Mouse (Mus musculus) left cerebral cortex, postnatal 10 days (tissue): ENCODE measurements around the gene Myh14. TPM values are rescaled to one million over a fixed set of nuclear protein-coding genes. Genes with fewer than 3 reads are reported as not detected.

Experiments used
- DNase-seq, 2 experiments: peaks; one replicate each; pipeline ENCODE4 v3.0.0; 2021 to 2022; ENCODE audit warnings: low spot score in 2 of 2, mixed read lengths in 1 of 2; ENCODE audit errors: extremely low spot score in 1 of 2
- intact Hi-C: fragments of 180-260 bp; cut with DNase I; formaldehyde crosslinking; loops from one replicate; pipeline ENCODE4 v1.15.1; 2025
- total RNA-seq, 2 experiments: library from RNA; stranded (reverse); gene quantifications; 2 replicates each; pipeline ENCODE4 v1.2.3; 2021

The Myh14 gene
- total RNA-seq, 2 experiments from 2014 or later = 9.1 to 9.7 TPM

DNA sequence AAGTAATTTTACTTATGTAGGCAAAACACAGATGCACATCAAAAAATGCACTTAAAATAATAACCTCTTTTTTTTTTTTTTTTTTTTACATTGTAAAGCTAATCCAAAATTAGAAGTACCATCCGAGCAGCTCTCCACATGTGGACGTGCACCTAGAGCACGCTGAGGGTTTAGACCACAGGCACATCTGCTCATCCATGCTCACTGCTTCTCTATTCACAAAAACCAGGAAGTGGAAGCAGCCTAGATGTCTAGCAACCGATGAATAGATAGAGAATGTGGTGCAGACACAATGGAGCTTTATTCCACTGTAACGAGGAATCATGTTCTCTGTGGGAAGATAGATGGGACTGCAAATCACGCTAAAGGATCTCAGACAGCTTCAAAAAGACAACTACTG lies 4.5 kb upstream of the Myh14 start:
- intact Hi-C loops = no loop called here
- DNase-seq = no peak

DNA sequence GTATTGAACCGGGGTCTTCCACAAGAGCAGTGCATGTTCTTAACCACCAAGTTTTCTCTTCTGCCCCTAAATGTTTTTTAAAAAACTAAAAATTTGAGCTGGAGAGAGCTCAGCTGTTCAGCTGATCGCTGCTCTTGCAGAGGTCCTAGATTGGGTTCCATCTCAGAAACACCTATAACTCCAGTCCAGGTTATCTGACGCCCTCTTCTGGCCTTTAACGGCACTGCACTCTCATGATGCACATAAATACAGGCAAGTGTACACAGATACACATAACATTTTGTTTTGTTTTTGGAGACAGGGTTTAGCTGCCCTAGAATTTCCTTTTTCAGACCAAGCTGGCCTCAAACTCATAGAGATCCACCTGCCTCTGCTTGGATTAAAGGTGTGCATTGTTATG lies 3.9 kb upstream of the Myh14 start:
- intact Hi-C loops = no loop called here
- no peak for DNase-seq

DNA sequence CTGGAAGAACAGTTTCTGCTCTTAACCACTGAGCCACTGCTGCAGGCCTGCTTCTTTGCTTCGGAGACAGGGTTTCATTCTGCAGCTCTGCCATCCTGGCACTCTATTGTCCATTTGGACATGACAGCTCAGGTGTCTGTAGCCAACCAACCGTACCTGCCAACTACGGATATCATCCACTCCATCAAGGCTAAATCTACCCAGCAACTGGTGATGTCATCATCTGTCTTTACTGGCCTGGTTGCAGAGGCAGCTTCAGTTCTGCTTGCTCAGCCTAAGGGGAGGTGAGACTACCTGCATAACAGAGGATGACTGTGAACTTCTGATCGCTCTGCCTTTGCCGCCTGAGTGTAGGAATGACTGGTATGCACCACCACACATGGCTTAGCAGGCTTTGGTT lies 1.6 kb upstream of the Myh14 start:
- no peak for DNase-seq
- intact Hi-C loops = no loop called here

DNA sequence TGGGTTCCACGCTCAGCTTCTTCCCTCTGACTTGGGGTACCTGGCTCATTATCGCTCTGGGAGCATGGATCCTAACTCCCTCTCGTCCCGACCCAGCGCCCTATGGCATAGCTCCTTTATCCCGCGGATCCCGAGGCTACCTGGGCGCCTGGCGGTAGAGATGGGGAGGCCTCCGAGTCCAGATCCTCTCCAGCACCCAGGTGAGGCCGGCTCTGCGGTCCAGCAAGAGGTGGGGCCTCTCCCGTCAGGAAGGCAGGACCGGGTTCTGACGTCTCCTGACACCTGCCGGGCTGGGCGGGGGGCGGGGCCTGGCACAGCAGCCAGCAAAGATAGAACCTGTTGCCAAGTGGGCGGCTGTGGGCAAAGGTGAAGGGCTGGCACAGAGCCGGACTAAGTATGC lies 1.5 kb downstream of the Myh14 start:
- intact Hi-C loops = no loop called here
- DNase-seq = no peak

DNA sequence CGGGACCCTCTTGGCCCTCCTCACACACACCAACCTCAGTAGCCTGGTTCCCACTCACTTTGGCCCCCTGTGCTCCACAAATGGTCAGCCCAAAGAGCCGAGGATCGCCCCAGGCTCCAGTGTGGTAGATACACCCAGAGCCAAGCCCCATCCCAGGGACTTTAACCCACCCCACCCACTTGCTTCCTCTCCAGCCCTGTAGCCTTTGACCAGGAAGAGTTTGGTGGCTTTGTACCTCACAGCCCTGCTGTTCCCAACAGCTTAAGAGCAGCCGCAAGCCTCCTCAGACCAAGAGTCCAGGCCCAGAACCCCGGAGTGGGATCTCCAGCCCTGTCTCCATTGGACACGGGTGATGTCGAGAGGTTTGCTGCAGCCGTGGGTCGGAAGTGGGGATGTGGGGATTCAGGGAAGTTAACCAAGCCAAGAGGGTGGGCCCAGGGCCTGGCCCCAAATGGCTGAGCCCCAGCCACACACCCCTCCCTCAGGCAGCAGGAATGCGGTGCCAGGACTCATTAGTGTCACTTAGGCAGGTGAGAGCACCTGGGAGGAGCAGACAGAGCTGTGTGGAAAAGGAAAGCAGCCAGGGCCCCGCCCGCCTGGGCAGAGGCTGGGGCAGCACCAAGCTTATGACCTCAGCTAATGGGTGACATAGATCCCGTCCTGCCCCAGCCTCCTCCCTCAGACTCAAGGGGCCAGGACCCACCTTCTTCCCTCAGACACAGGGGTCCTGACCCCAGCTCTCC lies 2.5 kb downstream of the Myh14 start:
- intact Hi-C loops = no loop called here
- no peak for DNase-seq

DNA sequence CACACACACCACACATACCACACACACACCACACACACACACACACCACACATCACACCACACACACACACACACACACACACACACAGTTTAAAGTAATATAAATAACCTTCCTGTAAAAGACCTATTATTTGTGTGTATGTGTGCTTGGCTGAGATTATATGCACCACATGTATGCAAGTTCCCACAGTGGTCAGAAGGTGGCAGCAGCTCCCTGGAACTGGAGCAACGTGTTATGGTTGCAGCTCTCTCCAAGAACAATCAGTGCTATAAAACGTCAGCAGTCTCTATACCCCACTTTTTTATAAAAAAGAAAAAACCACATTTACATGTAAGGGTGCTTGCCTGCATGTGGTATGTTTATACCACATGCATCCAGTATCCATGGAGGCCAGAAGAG lies 4.2 kb downstream of the Myh14 start:
- intact Hi-C loops = no loop called here
- DNase-seq = no peak

DNA sequence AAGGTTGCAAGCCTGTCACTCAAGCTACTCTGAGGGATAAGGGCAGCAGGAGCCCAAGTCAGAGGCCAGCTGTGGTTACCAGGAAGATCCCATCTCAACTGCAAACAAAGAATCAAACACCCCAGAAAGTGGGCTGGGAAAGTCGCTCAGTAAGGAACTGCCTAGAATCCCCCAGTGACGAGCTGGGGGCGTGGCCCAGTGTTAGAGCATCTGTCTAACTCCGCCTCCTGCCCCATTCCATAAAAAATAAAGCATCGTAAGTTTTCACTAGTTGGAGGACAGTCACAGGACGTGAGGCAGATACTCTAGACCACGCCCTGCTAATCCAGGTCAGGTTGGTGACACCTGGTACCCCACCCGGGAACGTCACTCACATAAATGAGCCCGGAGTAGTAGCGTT lies 5.9 kb downstream of the Myh14 start:
- intact Hi-C loops = no loop called here
- no peak for DNase-seq

DNA sequence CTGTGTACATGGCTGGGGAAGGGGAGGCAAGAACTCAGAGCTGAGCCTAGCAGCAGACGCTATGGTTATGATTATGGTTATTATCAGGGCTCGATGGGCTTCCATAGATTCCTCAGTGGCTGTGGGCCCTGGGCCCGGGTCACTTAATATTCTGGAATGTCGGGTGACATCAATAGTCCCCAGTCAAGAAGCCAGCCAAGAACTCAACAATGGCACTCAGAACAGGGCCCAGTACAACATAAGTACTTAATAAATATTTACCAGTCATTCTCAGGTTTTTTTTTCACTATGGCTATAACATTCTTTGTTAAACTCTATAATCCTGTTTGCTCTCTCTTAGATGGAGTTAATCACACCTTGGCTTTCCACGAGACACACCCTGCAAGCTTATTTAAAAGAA lies 7.1 kb downstream of the Myh14 start:
- intact Hi-C loops = no loop called here

DNA sequence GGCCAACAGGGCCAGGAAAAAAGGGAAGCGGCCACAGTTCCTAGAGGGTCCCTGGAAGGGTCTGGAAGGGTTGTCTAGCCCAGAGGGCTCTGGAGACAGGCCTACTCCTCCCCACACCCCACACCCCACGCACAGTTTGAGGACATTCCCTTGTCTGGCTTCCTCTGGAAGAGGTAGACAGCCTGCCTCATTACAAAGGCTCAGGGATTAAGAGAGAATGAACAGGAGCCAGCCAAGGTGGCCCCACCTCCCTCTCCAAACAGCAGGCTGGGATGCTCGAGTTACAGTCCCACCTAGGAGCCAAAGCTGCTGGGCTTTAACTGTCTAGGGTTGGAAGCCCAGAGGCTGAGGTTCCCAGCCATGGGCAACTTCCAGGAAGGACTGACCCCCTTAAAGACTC lies 8.1 kb downstream of the Myh14 start:
- intact Hi-C loops = no loop called here
- no peak for DNase-seq

More for the DNA sequence above, 7.1 kb downstream of the Myh14 start:
- no peak for DNase-seq

DNA sequence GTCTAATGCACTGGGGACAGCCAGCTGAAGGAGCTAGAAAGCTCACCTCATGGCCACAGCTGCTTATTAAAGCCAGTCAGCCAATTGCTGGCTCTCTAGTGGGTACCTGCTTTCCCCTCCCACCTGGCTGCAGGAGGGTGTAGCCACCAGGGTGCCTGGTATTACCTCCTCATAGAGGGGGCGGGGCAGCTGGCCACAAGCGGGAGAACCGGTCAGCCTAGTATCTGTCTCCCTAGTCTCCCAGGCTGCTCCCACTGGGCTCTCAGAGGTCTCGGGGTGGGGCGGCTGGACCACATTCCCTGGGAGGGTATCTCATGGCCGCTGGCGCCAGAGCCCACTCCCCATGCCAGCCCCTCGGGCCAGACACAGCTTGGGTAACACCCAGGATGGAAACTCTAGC lies 8.5 kb downstream of the Myh14 start:
- intact Hi-C loops = no loop called here
- DNase-seq = no peak

DNA sequence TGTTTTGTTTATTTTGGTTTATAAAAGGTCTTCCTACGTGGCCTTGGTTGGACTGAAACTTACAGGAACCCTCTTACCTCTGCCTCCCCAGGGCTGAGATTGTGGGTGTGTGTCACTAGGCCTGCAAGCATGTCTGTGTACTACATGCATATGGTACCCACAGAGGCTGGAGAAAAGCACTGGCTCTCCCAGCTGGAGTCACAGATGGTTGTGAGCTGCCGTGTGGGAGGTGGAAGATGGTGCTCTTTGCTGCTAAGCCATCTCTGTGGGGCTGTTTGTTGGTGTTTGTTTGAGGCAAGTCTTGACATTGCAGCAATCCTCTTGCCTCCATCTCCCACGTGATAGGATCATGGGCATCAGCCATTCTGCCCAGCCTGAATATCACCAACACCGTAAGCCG lies 9.4 kb downstream of the Myh14 start:
- intact Hi-C loops = no loop called here
- DNase-seq = peak in 1 of 2 experiments; percentile 60

DNA sequence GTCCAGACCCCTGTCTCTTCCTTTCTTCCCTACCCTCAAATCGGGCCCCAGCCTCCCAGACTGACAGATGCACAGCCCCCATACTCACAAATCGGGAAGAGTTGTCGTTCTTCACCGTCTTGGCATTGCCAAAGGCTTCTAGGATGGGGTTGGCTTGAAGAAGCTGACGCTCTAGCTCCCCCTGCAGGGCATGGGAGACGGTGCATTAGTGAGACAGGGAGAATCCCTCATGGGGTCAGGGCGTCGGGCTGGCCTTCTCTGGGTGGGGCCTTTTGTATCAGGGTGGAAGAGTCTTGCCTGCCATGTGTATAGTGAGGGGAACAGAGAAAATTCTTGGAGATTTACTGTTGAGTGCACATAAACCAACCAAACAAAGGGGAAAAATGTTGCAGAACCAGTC lies 15.1 kb downstream of the Myh14 start:
- intact Hi-C loops = no loop called here
- DNase-seq = no peak

DNA sequence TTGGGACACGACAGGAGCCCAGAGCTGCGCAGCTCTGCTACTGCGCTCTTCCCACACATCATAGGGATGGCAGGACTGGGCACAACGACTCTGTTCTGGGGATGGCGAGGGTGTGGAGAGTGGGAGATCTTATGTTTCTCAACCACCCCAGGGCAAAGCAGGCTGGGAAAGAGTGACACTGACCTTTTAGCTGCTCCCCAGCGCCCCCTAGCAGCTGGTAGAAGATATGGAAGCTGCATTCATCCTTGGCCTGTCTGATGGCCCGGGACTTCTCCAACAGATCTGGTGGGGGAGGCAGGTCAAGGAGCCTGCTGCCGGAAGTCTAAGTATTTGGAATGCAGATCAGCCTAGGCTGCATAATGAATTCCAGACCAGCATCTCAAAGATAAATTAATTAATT lies 16.9 kb downstream of the Myh14 start:
- intact Hi-C loops = loop anchor here (5.0 kb wide), 1 partner anchor 151 kb away; no protein-coding TSS in a partner anchor
- no peak for DNase-seq

DNA sequence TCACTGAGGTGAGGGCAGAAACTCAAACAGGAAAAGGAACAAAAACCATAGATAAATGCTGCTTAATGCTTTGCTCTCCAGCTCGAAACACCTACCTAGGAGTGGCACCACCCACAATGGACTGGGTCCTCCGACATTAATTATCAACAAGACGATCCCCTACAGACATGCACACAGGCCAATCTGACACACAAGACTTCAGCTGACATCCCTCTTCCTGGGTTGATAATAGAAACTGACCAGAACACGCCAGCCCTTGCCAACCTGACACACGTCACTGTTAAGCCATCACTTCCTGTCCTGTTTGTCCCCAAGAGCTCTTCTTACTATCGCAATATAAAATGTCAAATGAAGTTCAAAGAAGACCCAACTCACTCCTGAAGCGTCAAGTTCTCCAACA lies 19.2 kb downstream of the Myh14 start:
- DNase-seq = no peak
- intact Hi-C loops = loop anchor here (5.0 kb wide), 1 partner anchor 149 kb away; no protein-coding TSS in a partner anchor

DNA sequence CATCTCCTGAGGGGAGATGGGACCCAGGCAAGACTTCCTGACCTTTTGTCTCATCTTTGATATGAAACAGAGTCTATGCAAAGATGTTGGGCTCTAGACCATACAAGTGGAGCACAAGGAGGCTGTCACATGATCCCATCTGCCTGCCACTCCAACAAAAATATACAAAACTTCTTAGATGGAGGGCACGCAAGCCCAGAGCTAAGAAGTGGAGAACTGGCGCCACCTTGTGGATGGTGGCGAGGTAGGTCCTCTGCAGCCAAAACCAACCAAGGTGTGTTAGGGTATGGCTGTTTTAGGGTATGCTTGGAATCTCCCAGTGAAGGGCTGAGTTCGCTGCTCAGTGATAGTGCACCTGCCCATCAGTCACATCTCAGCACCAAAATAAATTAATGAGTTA lies 20.7 kb downstream of the Myh14 start:
- intact Hi-C loops = loop anchor here (5.0 to 10.0 kb wide), 3 partner anchors 83 to 148 kb away; partner anchors contain the start of gene Mybpc2
- DNase-seq = peak in 1 of 2 experiments; percentile 20

DNA sequence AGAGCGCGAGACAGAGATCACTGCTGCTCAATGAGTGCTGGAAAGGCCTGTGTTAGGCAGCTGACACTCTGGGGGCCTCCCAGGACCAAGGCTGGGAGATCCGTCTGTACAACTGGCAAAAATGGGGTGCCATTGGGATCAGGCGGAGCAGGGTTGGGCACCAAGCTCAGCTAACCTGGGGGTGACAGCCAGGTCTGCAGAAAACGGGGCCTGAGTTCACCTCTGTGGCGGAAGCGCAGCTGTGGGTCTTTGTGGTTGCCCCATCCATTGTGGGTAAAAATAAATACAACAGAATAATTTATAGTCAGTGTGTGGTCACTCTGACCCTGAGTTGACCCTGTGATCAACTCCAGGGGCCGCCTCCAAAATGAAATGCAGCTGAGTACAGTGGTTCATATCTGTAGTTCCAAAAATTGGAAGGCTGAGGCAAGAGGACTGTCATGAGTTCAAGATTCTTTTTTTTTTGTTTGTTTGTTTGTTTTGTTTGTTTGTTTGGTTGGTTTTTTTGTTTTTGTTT lies 21.5 kb downstream of the Myh14 start:
- intact Hi-C loops = loop anchor here (5.0 to 10.0 kb wide), 2 partner anchors 82 to 124 kb away; partner anchors contain the start of gene Mybpc2
- no peak for DNase-seq

DNA sequence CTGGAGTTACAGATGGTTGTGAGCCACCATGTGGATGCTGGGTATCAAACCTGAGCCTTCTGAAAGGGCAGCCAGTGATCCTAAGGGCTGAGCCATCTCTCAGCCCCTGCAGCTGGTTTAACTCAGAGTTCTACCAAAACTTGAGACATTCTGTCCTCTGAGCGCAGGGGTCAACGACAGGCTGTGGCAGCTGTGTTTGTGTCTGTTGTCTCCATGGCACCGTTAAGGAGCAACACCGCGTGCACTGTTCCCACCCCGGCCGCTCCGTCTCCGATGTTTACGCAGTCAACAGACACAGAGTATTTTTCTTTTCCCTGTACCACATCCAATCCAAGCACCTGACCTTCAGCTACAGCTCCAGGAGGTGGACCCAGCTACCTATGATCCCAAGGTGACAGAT lies 22.9 kb downstream of the Myh14 start:
- DNase-seq = no peak

DNA sequence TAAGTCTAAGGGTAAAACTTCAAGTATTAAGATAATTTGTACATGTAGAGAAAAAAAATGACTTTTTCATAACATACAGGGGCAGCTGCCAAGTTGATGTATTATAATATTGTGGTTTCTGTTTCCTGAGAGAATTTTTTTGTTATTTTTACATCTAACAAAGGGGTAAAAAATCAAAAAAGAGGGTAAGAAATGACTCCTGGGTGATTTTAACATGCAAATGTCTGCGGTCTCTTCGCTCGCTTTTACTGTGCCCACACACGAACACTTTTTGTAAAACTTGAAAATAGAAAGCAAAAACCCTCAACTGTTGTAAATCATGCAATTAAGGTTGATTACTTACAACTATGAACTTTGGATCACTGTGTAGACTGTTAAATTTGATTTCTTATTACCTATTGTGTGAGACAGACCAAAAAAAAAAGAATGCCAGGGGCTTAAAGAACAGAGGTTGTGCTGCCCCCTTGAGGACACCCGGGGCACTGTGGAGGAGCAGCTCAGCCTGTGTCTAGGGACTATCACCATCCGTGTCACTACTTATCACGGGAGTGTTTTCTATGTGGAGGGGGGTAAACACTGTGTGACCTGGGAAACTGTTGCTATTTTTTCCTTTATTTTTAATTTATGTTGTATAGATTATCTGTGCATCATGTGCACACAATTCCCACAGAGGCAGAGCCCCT lies 23.5 kb downstream of the Myh14 start:
- intact Hi-C loops = loop anchor here (5.0 to 10.0 kb wide), 2 partner anchors 80 to 122 kb away; partner anchors contain the start of gene Mybpc2
- DNase-seq = peak; percentile 54 to 82

More for the DNA sequence above, 22.9 kb downstream of the Myh14 start:
- intact Hi-C loops = loop anchor here (5.0 to 10.0 kb wide), 2 partner anchors 80 to 123 kb away; partner anchors contain the start of gene Mybpc2

DNA sequence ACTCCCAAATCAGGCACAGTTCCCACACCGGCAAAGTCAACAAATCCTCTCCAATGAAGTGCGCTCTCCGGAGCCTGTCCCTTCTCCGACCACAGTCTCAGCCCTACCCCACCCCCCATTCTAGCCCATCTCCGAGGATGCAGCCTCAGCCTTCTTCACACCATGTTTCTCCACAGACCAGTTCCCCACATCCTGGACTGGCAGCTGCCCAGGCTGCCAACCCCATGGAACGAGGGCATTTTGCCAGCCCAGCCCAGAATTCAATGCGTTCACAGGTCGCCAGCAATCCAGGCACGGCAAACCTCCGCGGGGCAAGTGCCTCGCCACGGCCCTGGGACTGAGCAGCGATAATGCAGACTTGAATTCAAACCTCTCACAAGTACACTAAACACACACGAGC lies 24.7 kb downstream of the Myh14 start:
- DNase-seq = no peak

DNA sequence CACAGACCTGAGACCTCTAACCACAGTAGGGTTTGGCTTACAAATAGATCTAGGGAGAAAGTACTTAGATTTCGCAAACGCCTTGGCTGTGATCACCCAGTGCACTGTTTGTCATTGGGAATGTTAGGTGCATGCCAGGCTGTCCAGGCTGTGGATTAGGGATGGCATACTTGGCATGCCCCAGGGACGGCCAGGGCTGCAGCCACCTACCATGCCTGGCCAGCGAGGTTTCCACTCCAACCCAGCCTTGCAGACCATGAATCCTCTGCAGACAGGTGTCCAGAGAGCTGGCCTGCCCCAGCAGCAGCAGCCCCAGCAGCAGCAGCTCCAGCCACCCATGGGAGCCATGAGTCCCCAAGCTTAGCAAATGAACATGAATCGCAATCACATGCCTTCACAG lies 25.4 kb downstream of the Myh14 start:
- DNase-seq = no peak
- intact Hi-C loops = loop anchor here (5.0 to 10.0 kb wide), 2 partner anchors 78 to 120 kb away; partner anchors contain the start of gene Mybpc2

More for the DNA sequence above, 24.7 kb downstream of the Myh14 start:
- intact Hi-C loops = loop anchor here (5.0 to 10.0 kb wide), 2 partner anchors 79 to 121 kb away; partner anchors contain the start of gene Mybpc2
